Mouse (Mus musculus): Measurements from ENCODE around the gene Oas3. TPM values are rescaled to one million over a fixed set of nuclear protein-coding genes. Genes with fewer than 3 reads are reported as not detected.

The Oas3 gene
- total and polyA plus RNA-seq, 2 experiments from 2014 or later, result 0.52 to 0.69 TPM

DNA sequence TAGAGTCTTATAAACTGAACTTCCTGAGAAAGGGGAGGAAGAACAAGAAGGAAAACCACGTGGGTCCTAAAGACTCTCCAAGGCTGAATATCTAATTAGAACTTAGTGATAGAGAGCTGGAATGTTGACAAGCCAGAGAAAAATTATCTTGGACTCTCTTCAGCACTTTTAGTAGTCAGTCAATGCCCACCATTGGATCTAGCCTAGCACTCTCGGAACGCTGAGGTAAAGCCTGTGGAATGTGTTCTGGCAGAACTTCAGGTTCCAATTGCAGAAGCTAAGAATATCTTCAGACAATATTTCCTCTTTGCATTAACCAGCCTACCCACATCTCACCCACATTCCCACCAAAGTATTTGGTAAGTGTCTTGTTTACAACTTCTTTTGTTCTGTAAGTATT is 2.5 kb upstream of the Oas3 start:
- DNase-seq, result no peak
- H3K9me3 ChIP-seq (ENCODE audit: low read length), result no peaks in the 10 kb centered on the region
- H3K36me3 ChIP-seq (ENCODE audit: insufficient read depth), result no peaks in the 10 kb centered on the region
- no peaks in the 10 kb centered on the region for H3K27me3 ChIP-seq (ENCODE audit: insufficient read depth, low read length)
- H3K4me2 ChIP-seq (ENCODE audit: low read depth), result no peak overlapping the region
- no peak for ATAC-seq
- H3K27ac ChIP-seq (ENCODE audit: low read depth, low read length), result no peak overlapping the region
- H3K4me3 ChIP-seq (ENCODE audit: low read depth, low read length), result no peak overlapping the region
- 45% methylated on average over 3 of the region's 3 CpGs for WGBS
- no peaks in the 10 kb centered on the region for H3K4me1 ChIP-seq (ENCODE audit: insufficient read depth)
- TF ChIP-seq CTCF (IDR thresholded peaks at IDR 0.05; ENCODE audit: low read depth), result no peak
- H3K9ac ChIP-seq, result no peak overlapping the region

DNA sequence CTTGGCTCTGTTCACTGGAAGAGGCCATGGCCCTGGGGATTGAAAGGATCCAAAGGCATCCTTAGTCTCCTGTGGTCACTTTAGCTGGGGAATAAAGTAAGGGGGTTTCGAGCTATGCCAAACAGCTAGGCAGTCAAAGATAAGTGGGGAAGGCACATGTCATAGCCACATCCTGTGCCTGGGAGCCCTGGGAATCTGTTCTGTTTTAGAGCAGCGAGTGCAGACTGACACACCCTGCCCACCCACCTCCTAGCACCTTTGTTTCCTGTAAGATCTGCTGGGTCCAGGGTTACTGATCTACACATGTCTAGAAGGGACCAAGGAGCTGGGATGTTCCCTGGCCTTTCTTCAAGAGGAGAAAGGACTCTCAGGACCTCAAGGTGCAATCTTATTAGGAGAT is 1.5 kb upstream of the Oas3 start:
- Histone ChIP-seq H3K36me3 (ENCODE audit: insufficient read depth) (no peaks in the 10 kb centered on the region), H3K4me2 (ENCODE audit: low read depth) (no peak overlapping the region), H3K9ac (no peak overlapping the region), H3K4me3 (ENCODE audit: low read depth, low read length) (no peak overlapping the region), H3K27me3 (ENCODE audit: insufficient read depth, low read length) (no peaks in the 10 kb centered on the region), H3K27ac (ENCODE audit: low read depth, low read length) (no peak overlapping the region), H3K4me1 (ENCODE audit: insufficient read depth) (no peaks in the 10 kb centered on the region), H3K9me3 (ENCODE audit: low read length) (no peaks in the 10 kb centered on the region)
- TF ChIP-seq CTCF (IDR thresholded peaks at IDR 0.05; ENCODE audit: low read depth), result no peak
- DNase-seq (no peak), ATAC-seq (no peak)
- WGBS, result 85% methylated on average over 2 of the region's 2 CpGs

GRCm38 (mm10) chr5:120776801-120777200 is 660 bp downstream of the Oas3 start:
- Histone ChIP-seq H3K9me3 (ENCODE audit: low read length) (no peaks in the 10 kb centered on the region), H3K4me1 (ENCODE audit: insufficient read depth) (no peaks in the 10 kb centered on the region), H3K4me2 (ENCODE audit: low read depth) (no peak overlapping the region), H3K9ac (no peak overlapping the region), H3K36me3 (ENCODE audit: insufficient read depth) (no peaks in the 10 kb centered on the region), H3K27me3 (ENCODE audit: insufficient read depth, low read length) (no peaks in the 10 kb centered on the region), H3K4me3 (ENCODE audit: low read depth, low read length) (no peak overlapping the region), H3K27ac (ENCODE audit: low read depth, low read length) (no peak overlapping the region)
- TF ChIP-seq CTCF (IDR thresholded peaks at IDR 0.05; ENCODE audit: low read depth), result no peak
- WGBS, result 79% methylated on average over 5 of the region's 5 CpGs
- DNase-seq (no peak), ATAC-seq (no peak)

GRCm38 (mm10) chr5:120775287-120775985 is 2.0 kb downstream of the Oas3 start:
- no peaks in the 10 kb centered on the region for H3K27me3 ChIP-seq (ENCODE audit: insufficient read depth, low read length)
- H3K4me3 ChIP-seq (ENCODE audit: low read depth, low read length), result no peak overlapping the region
- ATAC-seq (no peak), DNase-seq (no peak)
- no peaks in the 10 kb centered on the region for H3K9me3 ChIP-seq (ENCODE audit: low read length)
- no peak overlapping the region for H3K9ac ChIP-seq
- no peak overlapping the region for H3K27ac ChIP-seq (ENCODE audit: low read depth, low read length)
- no peaks in the 10 kb centered on the region for H3K36me3 ChIP-seq (ENCODE audit: insufficient read depth)
- WGBS, result 87% methylated on average over 14 of the region's 14 CpGs
- H3K4me2 ChIP-seq (ENCODE audit: low read depth), result no peak overlapping the region
- H3K4me1 ChIP-seq (ENCODE audit: insufficient read depth), result no peaks in the 10 kb centered on the region
- no peak for TF ChIP-seq CTCF (IDR thresholded peaks at IDR 0.05; ENCODE audit: low read depth)

DNA sequence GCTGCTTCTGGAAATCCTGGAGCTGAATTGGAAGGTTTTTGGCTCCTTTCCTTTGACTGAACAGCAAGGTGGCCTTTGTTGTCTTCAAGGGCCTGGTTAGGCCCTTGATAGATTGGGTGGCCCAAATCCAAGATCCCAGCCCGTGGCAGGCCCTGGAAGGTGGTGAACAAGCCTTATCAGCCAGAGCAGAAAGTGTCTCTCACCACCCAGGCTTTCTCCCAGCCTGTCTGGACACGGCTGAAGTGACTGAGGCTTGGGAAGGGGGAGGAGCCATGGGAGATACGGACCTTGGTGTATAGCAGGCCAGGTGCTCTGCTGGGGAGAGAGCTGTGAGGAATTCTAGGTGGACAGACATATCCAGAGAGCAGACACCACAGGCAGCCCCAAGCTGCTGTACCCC is 8.1 kb downstream of the Oas3 start:
- H3K36me3 ChIP-seq (ENCODE audit: insufficient read depth), result no peaks in the 10 kb centered on the region
- no peak overlapping the region for H3K4me3 ChIP-seq (ENCODE audit: low read depth, low read length)
- no peak overlapping the region for H3K4me2 ChIP-seq (ENCODE audit: low read depth)
- no peak for ATAC-seq
- DNase-seq, result no peak
- no peak overlapping the region for H3K9ac ChIP-seq
- 70% methylated on average over 3 of the region's 3 CpGs for WGBS
- H3K9me3 ChIP-seq (ENCODE audit: low read length), result no peaks in the 10 kb centered on the region
- no peaks in the 10 kb centered on the region for H3K4me1 ChIP-seq (ENCODE audit: insufficient read depth)
- H3K27ac ChIP-seq (ENCODE audit: low read depth, low read length), result no peak overlapping the region
- H3K27me3 ChIP-seq (ENCODE audit: insufficient read depth, low read length), result no peaks in the 10 kb centered on the region
- TF ChIP-seq CTCF (IDR thresholded peaks at IDR 0.05; ENCODE audit: low read depth), result no peak

DNA sequence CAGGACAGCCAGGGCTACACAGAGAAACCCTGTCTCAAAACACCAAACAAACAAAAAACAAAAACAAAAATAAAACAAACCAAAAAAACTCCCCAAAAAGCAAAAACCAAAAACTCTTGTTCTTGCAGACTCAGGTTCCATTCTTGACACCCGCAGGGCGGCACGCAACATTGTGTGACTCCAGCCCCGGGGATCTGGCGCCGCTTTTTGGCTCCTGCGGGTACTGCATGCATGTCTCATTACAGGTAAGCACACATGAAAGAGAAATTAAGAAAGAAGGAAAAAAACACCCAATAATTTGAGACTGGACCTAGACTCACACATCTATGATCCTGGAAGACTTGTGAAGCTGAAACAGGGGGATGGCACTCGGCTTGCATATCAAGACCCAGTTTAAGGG is 12.5 kb downstream of the Oas3 start:
- Histone ChIP-seq H3K9me3 (ENCODE audit: low read length) (no peaks in the 10 kb centered on the region), H3K27ac (ENCODE audit: low read depth, low read length) (no peak overlapping the region), H3K4me1 (ENCODE audit: insufficient read depth) (no peaks in the 10 kb centered on the region), H3K9ac (no peak overlapping the region), H3K36me3 (ENCODE audit: insufficient read depth) (no peaks in the 10 kb centered on the region), H3K4me3 (ENCODE audit: low read depth, low read length) (no peak overlapping the region), H3K4me2 (ENCODE audit: low read depth) (no peak overlapping the region), H3K27me3 (ENCODE audit: insufficient read depth, low read length) (no peaks in the 10 kb centered on the region)
- no peak for TF ChIP-seq CTCF (IDR thresholded peaks at IDR 0.05; ENCODE audit: low read depth)
- DNase-seq, result no peak
- WGBS, result 81% methylated on average over 8 of the region's 8 CpGs
- no peak for ATAC-seq

- Histone ChIP-seq H3K4me2 (ENCODE audit: low read depth) (no peak overlapping the region), H3K4me3 (ENCODE audit: low read depth, low read length) (no peak overlapping the region), H3K4me1 (ENCODE audit: insufficient read depth) (no peaks in the 10 kb centered on the region), H3K27me3 (ENCODE audit: insufficient read depth, low read length) (no peaks in the 10 kb centered on the region), H3K36me3 (ENCODE audit: insufficient read depth) (no peaks in the 10 kb centered on the region), H3K27ac (ENCODE audit: low read depth, low read length) (no peak overlapping the region), H3K9me3 (ENCODE audit: low read length) (no peaks in the 10 kb centered on the region), H3K9ac (no peak overlapping the region)
- TF ChIP-seq CTCF (IDR thresholded peaks at IDR 0.05; ENCODE audit: low read depth), result no peak
- 26% methylated on average over 6 of the region's 6 CpGs for WGBS
- DNase-seq (no peak), ATAC-seq (peak; percentile 50; the same call in 1 of the 2 replicates)
Observed at GRCm38 (mm10) chr5:120761901-120762300, 15.6 kb downstream of the Oas3 start.

Data from forebrain, postnatal 0 days (tissue).